Mouse (Mus musculus): ENCODE results near the gene Stt3b.

Stt3b gene

GRCm38 (mm10) chr9:115214572-115215571, 95.3 kb downstream of the Stt3b start:
- no peak for DNase-seq (ENCODE audit: low spot score)

DNA sequence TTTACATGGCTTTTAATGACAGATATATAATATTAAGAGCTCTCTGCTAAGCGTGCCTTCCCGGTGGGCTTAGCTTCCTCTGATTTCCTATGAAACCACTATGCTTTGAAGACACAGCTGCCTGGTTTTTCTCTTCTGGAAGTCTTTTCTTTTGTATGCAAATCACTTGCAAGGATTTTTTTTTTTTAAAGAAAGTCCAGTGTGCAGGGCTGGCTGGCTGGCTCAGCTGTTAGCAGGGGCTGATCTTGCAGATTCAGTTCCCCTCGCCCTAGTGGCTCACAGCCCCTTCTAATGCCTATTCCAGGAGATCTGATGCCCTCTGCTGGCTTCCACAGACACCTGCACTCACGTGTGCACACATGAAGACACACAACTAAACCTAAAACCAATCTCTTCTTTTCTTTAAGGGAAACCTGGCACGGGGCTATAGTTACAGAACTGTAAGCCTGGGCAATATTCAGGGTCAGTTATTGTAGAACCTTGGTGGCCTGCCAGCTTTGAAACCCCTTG, 96.4 kb downstream of the Stt3b start:
- no peak for DNase-seq (ENCODE audit: low spot score)

DNA sequence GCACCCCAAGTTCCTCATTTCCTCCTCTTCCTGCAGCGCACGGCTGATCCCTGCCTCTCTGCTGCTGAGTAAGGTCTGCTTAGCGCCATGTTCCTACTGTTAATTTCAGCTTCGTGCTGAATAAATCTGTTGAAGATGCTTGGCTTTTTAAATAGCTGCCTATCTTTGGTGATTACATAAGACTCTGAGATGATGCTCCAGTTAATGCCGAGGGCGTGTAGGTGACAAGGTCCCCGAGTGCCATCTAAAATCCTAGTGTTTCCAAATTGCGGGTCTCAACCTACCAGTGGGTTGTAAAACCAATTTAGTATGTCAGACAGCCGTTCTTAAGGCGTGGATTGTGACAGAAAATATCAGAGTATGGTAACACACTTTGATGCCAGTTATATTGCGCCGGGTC, 99.7 kb downstream of the Stt3b start:
- DNase-seq (ENCODE audit: low spot score): no peak

DNA sequence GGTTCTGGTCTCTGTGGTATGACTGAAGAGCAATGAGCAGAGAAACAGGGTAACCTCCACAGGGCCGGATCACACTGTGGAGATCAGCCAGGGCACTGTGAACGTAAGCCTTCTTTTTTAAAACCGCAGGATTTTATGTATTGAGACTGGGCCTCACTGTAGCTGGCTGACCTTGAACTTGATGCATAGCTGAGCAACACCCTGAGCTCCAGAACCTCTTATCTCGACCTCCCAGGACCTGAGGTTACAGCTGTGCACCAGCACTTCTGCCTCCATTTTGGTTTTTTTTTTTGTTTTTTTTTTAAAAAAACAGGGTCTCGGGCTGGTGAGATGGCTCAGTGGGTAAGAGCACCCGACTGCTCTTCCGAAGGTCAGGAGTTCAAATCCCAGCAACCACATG, 100.5 kb downstream of the Stt3b start:
- DNase-seq (ENCODE audit: low spot score): no peak

GRCm38 (mm10) chr9:115206219-115206618, 104.0 kb downstream of the Stt3b start:
- DNase-seq (ENCODE audit: low spot score): no peak

GRCm38 (mm10) chr9:115205491-115205890, 104.7 kb downstream of the Stt3b start:
- no peak for DNase-seq (ENCODE audit: low spot score)

DNA sequence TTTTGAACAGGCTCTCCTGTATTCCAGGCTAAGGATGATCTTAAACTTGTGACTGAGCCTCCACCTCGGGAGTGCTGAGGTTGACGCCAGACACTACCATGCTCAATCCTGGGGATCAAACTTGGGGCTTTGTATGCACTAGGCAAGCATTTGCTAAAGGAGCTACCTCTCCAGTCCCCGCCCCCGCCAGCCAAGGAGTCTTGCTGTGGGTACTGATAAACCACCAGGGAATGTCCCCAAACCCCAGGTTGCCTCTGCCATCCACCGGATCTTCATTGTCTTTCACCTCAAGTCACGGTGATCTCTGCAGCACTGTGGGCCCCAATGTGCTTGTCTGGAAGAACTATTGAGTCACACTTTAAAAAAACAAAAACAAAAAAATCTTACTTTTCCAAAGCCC, 107.1 kb downstream of the Stt3b start:
- no peak for DNase-seq (ENCODE audit: low spot score)

GRCm38 (mm10) chr9:115201264-115201663, 109.0 kb downstream of the Stt3b start:
- no peak for DNase-seq (ENCODE audit: low spot score)

DNA sequence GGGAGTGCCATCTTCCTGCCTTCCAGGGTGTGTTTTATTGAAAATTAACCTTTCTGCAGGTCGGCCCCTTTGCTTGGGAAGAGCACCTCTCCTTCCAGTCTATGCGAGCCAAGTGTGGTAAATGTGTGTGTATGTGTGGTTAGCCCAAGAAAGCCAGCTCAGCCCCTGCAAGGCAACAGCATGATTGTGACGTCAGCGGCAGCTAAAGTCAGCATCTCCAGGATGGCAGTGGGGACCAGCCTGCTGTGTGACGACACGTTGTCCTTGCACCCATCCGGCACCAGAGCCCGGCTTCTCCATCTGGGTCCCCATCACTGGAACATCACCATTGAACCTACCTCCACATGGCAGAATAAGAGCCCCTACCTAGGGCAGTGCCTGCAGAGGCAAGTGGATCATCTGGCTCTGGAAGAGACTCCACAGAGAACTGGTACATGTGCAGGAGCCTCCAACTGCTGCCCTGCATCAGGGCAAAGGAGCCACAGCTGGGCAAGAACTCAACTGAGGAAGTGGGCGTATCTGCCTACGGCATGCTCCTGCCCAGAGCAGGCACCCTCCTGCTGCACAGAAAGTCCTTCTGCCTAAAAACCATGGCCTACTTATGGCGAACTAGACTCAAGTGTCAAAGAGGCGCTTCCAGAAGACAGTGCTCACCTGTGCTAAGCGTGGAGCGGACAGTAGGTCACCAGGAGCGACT, 109.9 kb downstream of the Stt3b start:
- no peak for DNase-seq (ENCODE audit: low spot score)

- no peak for DNase-seq (ENCODE audit: low spot score)
Measured at GRCm38 (mm10) chr9:115197082-115197481, 113.1 kb downstream of the Stt3b start.

GRCm38 (mm10) chr9:115192890-115193289, 117.3 kb downstream of the Stt3b start:
- DNase-seq (ENCODE audit: low spot score): no peak
